Mouse (Mus musculus) stomach, embryonic 14.5 days (tissue): Measurements from ENCODE around the gene Atp6v0b. TPM values are rescaled to one million over a fixed set of nuclear protein-coding genes. Genes with fewer than 3 reads are reported as not detected.

Source experiments
- ATAC-seq: fragments of 200-750 bp; cut with Nextera tagmentation; 2 replicates; pipeline ENCODE4 v1.8.0; 2017; ENCODE audit warnings: low read depth, moderate TSS enrichment; ENCODE audit not compliant: insufficient number of reproducible peaks, insufficient read depth, low FRiP score
- H3K27ac ChIP-seq: fragments of 300-500 bp; sonication (generic); 2 replicates; pipeline ENCODE4 v1.5.1; 2014; ENCODE audit warnings: mild to moderate bottlenecking, low read length, moderate library complexity, mixed read lengths
- H3K27me3 ChIP-seq: fragments of 300-500 bp; sonication (generic); 2 replicates; pipeline ENCODE4 v1.6.1; 2014; ENCODE audit warnings: low read length, control low read depth, mixed read lengths; ENCODE audit not compliant: control insufficient read depth, insufficient read depth
- H3K36me3 ChIP-seq: fragments of 300-500 bp; sonication (generic); 2 replicates; pipeline ENCODE4 v1.6.1; 2014; ENCODE audit warnings: mild to moderate bottlenecking, control low read depth, low read length, moderate library complexity, mixed read lengths; ENCODE audit not compliant: control insufficient read depth, insufficient read depth
- H3K4me1 ChIP-seq: fragments of 300-500 bp; sonication (generic); 2 replicates; pipeline ENCODE4 v1.6.1; 2014; ENCODE audit warnings: low read length, control low read depth, mixed read lengths; ENCODE audit not compliant: control insufficient read depth, insufficient read depth
- H3K4me2 ChIP-seq: fragments of 300-500 bp; sonication (generic); replicated peaks from 2 replicates; pipeline ENCODE4 v1.6.1; 2014; ENCODE audit warnings: low read depth, low read length, control low read depth
- H3K4me3 ChIP-seq: fragments of 300-500 bp; sonication (generic); 2 replicates; pipeline ENCODE4 v1.5.1; 2014; ENCODE audit warnings: low read depth, low read length, control low read depth
- H3K9ac ChIP-seq: fragments of 300-500 bp; sonication (generic); replicated peaks from 2 replicates; pipeline ENCODE4 v1.6.1; 2014; ENCODE audit warnings: low read depth, mild to moderate bottlenecking, control low read depth, low read length, moderate library complexity, mixed read lengths
- H3K9me3 ChIP-seq: fragments of 300-500 bp; sonication (generic); 2 replicates; pipeline ENCODE4 v1.6.1; 2016; ENCODE audit warnings: low read depth, low read length, control low read depth; ENCODE audit not compliant: control insufficient read depth
- WGBS: fragments of 180-500 bp; shearing (Covaris S2); extraction: QIAGEN DNeasy Blood & Tissue Kit; methylation state at CpG from one replicate; pipeline ENCODE4 v1.1.7; 2014; 5-methylcytosine and 5-hydroxymethylcytosine counted together
- polyA plus RNA-seq: library from polyadenylated mRNA; unstranded; fragments of >200 nt; fragmentation: Nextera tagmentation; extraction: Ambion mirVana; gene quantifications from 2 replicates; pipeline ENCODE4 v1.2.1, GENCODE M21; 2014

Atp6v0b gene
- polyA plus RNA-seq, 1 experiment from 2014 or later = 200 TPM

- Histone ChIP-seq H3K9ac (no peak overlapping the region), H3K4me3 (no peak overlapping the region), H3K36me3 (no peaks in the 10 kb centered on the region), H3K27ac (no peak overlapping the region), H3K4me2 (no peak overlapping the region), H3K9me3 (no peaks in the 10 kb centered on the region), H3K4me1 (peaks cover 12% of the 10 kb centered on the region; the same call in 1 of the 2 replicates), H3K27me3 (0 out of 2 replicates have a peak, but pooled peaks cover 10% of the 10 kb centered on the region)
- no peak for ATAC-seq
- 39% methylated on average over 2 of the region's 2 CpGs for WGBS
Observed at GRCm38 (mm10) chr4:117923450-117923849, 36.3 kb upstream of the Atp6v0b start.

GRCm38 (mm10) chr4:117921358-117921757 is 34.2 kb upstream of the Atp6v0b start:
- H3K27me3 ChIP-seq = 0 out of 2 replicates have a peak, but pooled peaks cover 3% of the 10 kb centered on the region
- H3K36me3 ChIP-seq = no peaks in the 10 kb centered on the region
- ATAC-seq = no peak
- WGBS = 92% methylated on average over 2 of the region's 2 CpGs
- H3K4me2 ChIP-seq = no peak overlapping the region
- no peak overlapping the region for H3K4me3 ChIP-seq
- H3K4me1 ChIP-seq = no peaks in the 10 kb centered on the region
- no peak overlapping the region for H3K9ac ChIP-seq
- H3K9me3 ChIP-seq = no peaks in the 10 kb centered on the region
- H3K27ac ChIP-seq = no peak overlapping the region

- WGBS = 68% methylated on average over 5 of the region's 5 CpGs
Observed at GRCm38 (mm10) chr4:117918762-117919161, 31.6 kb upstream of the Atp6v0b start.

DNA sequence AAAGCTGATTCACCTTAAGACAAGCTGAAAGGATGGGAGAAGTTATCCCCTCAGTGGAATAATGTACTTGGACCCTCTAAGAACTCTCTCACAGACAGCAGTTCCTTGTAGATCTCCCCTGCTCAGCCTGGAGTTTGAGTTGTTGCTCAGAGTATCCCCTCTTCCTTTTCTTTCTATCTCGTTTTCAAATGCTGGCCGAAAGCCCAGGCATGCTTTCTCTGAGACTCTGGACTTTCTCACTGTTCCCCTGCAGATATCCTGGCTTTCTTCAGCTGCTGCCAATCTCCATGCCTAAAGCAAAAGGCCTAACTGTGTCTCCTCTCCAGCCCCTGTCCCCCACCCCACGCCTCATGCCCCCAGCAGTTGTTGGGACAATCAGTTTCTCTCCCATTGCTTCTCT is 31.1 kb upstream of the Atp6v0b start:
- H3K4me3 ChIP-seq = no peak overlapping the region
- peak overlapping the region; percentile 66; the same call in 1 of the 2 replicates for H3K27ac ChIP-seq
- H3K4me2 ChIP-seq = no peak overlapping the region
- no peaks in the 10 kb centered on the region for H3K36me3 ChIP-seq
- no peaks in the 10 kb centered on the region for H3K27me3 ChIP-seq
- 41% methylated on average over 3 of the region's 3 CpGs for WGBS
- ATAC-seq = no peak; the same call in 1 of the 2 replicates
- H3K9ac ChIP-seq = no peak overlapping the region
- peaks cover 11% of the 10 kb centered on the region for H3K4me1 ChIP-seq
- H3K9me3 ChIP-seq = no peaks in the 10 kb centered on the region

More at GRCm38 (mm10) chr4:117918762-117919161, 31.6 kb upstream of the Atp6v0b start:
- ATAC-seq = no peak
- Histone ChIP-seq H3K27ac (peak overlapping the region; percentile 66; the same call in 1 of the 2 replicates), H3K4me3 (no peak overlapping the region), H3K4me1 (peaks cover 6% of the 10 kb centered on the region; the same call in 1 of the 2 replicates), H3K4me2 (no peak overlapping the region), H3K27me3 (no peaks in the 10 kb centered on the region), H3K9me3 (no peaks in the 10 kb centered on the region), H3K36me3 (no peaks in the 10 kb centered on the region), H3K9ac (no peak overlapping the region)

GRCm38 (mm10) chr4:117917847-117918246 is 30.7 kb upstream of the Atp6v0b start:
- H3K4me3 ChIP-seq = no peak overlapping the region
- no peaks in the 10 kb centered on the region for H3K36me3 ChIP-seq
- no peak for ATAC-seq
- H3K27ac ChIP-seq = peak overlapping the region; percentile 66; the same call in 1 of the 2 replicates
- H3K4me1 ChIP-seq = peaks cover 15% of the 10 kb centered on the region
- WGBS = 87% methylated on average over 4 of the region's 4 CpGs
- H3K9me3 ChIP-seq = no peaks in the 10 kb centered on the region
- no peak overlapping the region for H3K4me2 ChIP-seq
- H3K9ac ChIP-seq = no peak overlapping the region
- no peaks in the 10 kb centered on the region for H3K27me3 ChIP-seq

DNA sequence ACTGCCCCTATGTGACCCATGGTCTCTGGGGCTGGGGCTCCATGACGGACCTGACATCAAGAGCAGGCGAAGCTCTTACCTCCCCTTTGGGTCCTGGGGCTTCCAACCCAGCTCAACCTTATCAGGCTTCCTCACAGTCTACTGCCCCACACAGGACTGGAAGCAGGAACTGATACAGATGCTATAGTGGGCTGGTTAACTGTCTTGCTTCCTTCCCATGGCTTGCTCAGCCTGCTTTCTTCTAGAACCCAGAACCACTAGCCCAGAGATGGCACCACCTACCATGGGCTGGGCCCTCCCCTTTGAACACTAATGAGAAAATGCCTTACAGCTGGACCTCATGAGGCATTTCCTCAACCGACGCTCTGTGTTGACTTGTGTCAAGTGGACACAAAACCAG is 30.3 kb upstream of the Atp6v0b start:
- ATAC-seq = no peak
- Histone ChIP-seq H3K27ac (no peak overlapping the region), H3K4me3 (no peak overlapping the region), H3K9ac (no peak overlapping the region), H3K27me3 (no peaks in the 10 kb centered on the region), H3K9me3 (no peaks in the 10 kb centered on the region), H3K4me1 (peaks cover 15% of the 10 kb centered on the region), H3K4me2 (no peak overlapping the region), H3K36me3 (no peaks in the 10 kb centered on the region)
- 91% methylated on average over 4 of the region's 4 CpGs for WGBS

DNA sequence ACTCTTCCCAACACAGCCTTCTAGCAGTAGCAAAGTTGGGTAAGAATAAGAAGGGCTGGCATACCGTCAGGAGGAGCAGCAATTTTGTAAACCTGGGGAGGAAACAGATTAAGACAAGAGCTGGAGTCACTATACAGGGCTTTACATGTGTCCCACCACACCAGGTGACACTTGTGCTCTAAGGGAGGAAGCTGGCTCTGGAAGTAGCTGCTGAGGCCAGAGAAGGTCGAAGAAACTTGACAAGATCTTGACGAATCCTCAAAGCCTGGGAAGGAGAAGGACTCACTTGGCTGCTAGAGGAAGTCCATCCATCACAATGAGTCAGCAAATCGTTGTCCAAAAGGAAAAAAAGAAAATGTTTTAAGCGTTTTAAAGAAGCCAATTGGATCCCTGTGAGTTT is 29.3 kb upstream of the Atp6v0b start:
- ATAC-seq = no peak
- Histone ChIP-seq H3K27ac (no peak overlapping the region), H3K36me3 (peaks cover 10% of the 10 kb centered on the region; the same call in 1 of the 2 replicates), H3K4me3 (no peak overlapping the region), H3K27me3 (no peaks in the 10 kb centered on the region), H3K9ac (no peak overlapping the region), H3K4me1 (peaks cover 15% of the 10 kb centered on the region), H3K9me3 (no peaks in the 10 kb centered on the region), H3K4me2 (peak overlapping the region; percentile 96)
- 56% methylated on average over 5 of the region's 5 CpGs for WGBS

DNA sequence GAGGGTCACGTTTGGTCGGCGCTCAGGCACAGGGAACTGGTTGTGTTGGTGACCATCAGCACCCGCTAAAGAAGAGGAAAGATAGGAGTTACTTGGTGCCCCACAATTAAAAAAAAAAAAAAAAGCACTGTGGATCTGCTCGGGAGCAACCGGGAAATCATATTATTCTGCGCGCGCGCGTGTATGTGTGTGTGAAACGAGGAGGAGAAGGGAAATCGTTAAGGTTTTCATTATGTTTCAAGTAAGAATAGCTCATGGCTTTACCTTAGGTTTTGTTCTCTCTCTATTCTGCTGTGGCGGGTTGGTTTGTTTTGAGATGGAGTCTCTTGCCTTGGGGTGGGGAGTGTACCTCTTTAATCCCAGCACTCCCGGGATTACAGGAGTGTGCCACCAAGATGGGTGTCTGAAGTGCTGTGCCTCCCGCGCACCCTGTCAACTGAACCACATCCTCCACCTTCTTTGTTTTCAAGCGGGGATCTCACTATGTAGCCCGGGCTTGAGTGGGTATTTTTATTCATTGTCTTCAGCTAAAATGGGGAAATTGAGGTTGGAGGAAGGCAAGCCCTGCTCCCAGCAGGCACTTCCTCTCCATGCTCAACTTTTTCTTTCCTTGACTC is 28.5 kb upstream of the Atp6v0b start:
- Histone ChIP-seq H3K9me3 (no peaks in the 10 kb centered on the region), H3K9ac (no peak overlapping the region; the same call in none of the 2 replicates), H3K36me3 (peaks cover 16% of the 10 kb centered on the region; the same call in 1 of the 2 replicates), H3K27me3 (no peaks in the 10 kb centered on the region), H3K27ac (0 out of 2 replicates have a peak overlapping the region, but pooled peaks have one; percentile 83), H3K4me3 (peak overlapping the region; percentile 76), H3K4me1 (peaks cover 15% of the 10 kb centered on the region), H3K4me2 (peak overlapping the region; percentile 96)
- 3% methylated on average over 19 of the region's 19 CpGs for WGBS
- ATAC-seq = no peak
